Mouse (Mus musculus): Measurements from ENCODE around the gene Ogfrl1. TPM values are rescaled to one million over a fixed set of nuclear protein-coding genes. Genes with fewer than 3 reads are reported as not detected.

Gene Ogfrl1
- polyA plus RNA-seq, 1 experiment from 2014 or later: 19.1 TPM

- Histone ChIP-seq H3K4me3 (ENCODE audit: low read depth, low read length) (no peak overlapping the region), H3K9me3 (replicated peaks; ENCODE audit: control insufficient read depth, low read length) (no peaks in the 10 kb centered on the region), H3K27me3 (ENCODE audit: control insufficient read depth, insufficient read depth, low read length) (no peaks in the 10 kb centered on the region), H3K27ac (replicated peaks; ENCODE audit: low read depth, low read length) (no peak overlapping the region), H3K4me1 (ENCODE audit: control insufficient read depth, insufficient read depth, low read length) (no peaks in the 10 kb centered on the region), H3K4me2 (ENCODE audit: low read depth, low read length) (no peak overlapping the region), H3K9ac (replicated peaks; ENCODE audit: low read length) (no peak overlapping the region), H3K36me3 (replicated peaks; ENCODE audit: control insufficient read depth, insufficient read depth, low read depth, low read length) (no peaks in the 10 kb centered on the region)
- 77% methylated on average over 3 of the region's 3 CpGs for WGBS
- DNase-seq (ENCODE audit: low spot score) (no peak), ATAC-seq (replicated peaks; ENCODE audit: insufficient number of reproducible peaks, low FRiP score, low TSS enrichment, low read depth) (no peak)
These were observed 51.9 kb downstream of the Ogfrl1 start for GRCm38 (mm10) chr1:23345633-23346032.

- Histone ChIP-seq H3K36me3 (replicated peaks; ENCODE audit: control insufficient read depth, insufficient read depth, low read depth, low read length) (no peaks in the 10 kb centered on the region), H3K4me1 (ENCODE audit: control insufficient read depth, insufficient read depth, low read length) (no peaks in the 10 kb centered on the region), H3K27me3 (ENCODE audit: control insufficient read depth, insufficient read depth, low read length) (no peaks in the 10 kb centered on the region), H3K9ac (replicated peaks; ENCODE audit: low read length) (no peak overlapping the region), H3K4me3 (ENCODE audit: low read depth, low read length) (no peak overlapping the region), H3K4me2 (ENCODE audit: low read depth, low read length) (no peak overlapping the region), H3K9me3 (replicated peaks; ENCODE audit: control insufficient read depth, low read length) (no peaks in the 10 kb centered on the region), H3K27ac (replicated peaks; ENCODE audit: low read depth, low read length) (no peak overlapping the region)
- WGBS: 85% methylated on average over 4 of the region's 4 CpGs
- ATAC-seq (replicated peaks; ENCODE audit: insufficient number of reproducible peaks, low FRiP score, low TSS enrichment, low read depth) (no peak), DNase-seq (ENCODE audit: low spot score) (no peak)
These were observed 54.7 kb downstream of the Ogfrl1 start for GRCm38 (mm10) chr1:23342864-23343263.

GRCm38 (mm10) chr1:23342224-23342623 lies 55.3 kb downstream of the Ogfrl1 start:
- ATAC-seq (replicated peaks; ENCODE audit: insufficient number of reproducible peaks, low FRiP score, low TSS enrichment, low read depth) (no peak), DNase-seq (ENCODE audit: low spot score) (no peak)
- Histone ChIP-seq H3K9me3 (replicated peaks; ENCODE audit: control insufficient read depth, low read length) (no peaks in the 10 kb centered on the region), H3K27me3 (ENCODE audit: control insufficient read depth, insufficient read depth, low read length) (no peaks in the 10 kb centered on the region), H3K36me3 (replicated peaks; ENCODE audit: control insufficient read depth, insufficient read depth, low read depth, low read length) (no peaks in the 10 kb centered on the region), H3K4me1 (ENCODE audit: control insufficient read depth, insufficient read depth, low read length) (no peaks in the 10 kb centered on the region), H3K4me2 (ENCODE audit: low read depth, low read length) (no peak overlapping the region), H3K27ac (replicated peaks; ENCODE audit: low read depth, low read length) (no peak overlapping the region), H3K9ac (replicated peaks; ENCODE audit: low read length) (no peak overlapping the region), H3K4me3 (ENCODE audit: low read depth, low read length) (no peak overlapping the region)
- 82% methylated on average over 3 of the region's 3 CpGs for WGBS

GRCm38 (mm10) chr1:23335726-23336363 lies 61.7 kb downstream of the Ogfrl1 start:
- ATAC-seq (replicated peaks; ENCODE audit: insufficient number of reproducible peaks, low FRiP score, low TSS enrichment, low read depth) (no peak), DNase-seq (ENCODE audit: low spot score) (no peak)
- no peak overlapping the region for H3K4me2 ChIP-seq (ENCODE audit: low read depth, low read length)
- no peak overlapping the region for H3K27ac ChIP-seq (replicated peaks; ENCODE audit: low read depth, low read length)
- H3K4me1 ChIP-seq (ENCODE audit: control insufficient read depth, insufficient read depth, low read length): no peaks in the 10 kb centered on the region
- H3K27me3 ChIP-seq (ENCODE audit: control insufficient read depth, insufficient read depth, low read length): no peaks in the 10 kb centered on the region
- H3K36me3 ChIP-seq (replicated peaks; ENCODE audit: control insufficient read depth, insufficient read depth, low read depth, low read length): no peaks in the 10 kb centered on the region
- no peak overlapping the region for H3K4me3 ChIP-seq (ENCODE audit: low read depth, low read length)
- no peaks in the 10 kb centered on the region for H3K9me3 ChIP-seq (replicated peaks; ENCODE audit: control insufficient read depth, low read length)
- WGBS: 84% methylated on average over 13 of the region's 13 CpGs
- H3K9ac ChIP-seq (replicated peaks; ENCODE audit: low read length): no peak overlapping the region

- ATAC-seq (replicated peaks; ENCODE audit: insufficient number of reproducible peaks, low FRiP score, low TSS enrichment, low read depth): no peak
- WGBS: 97% methylated on average over 4 of the region's 4 CpGs
- Histone ChIP-seq H3K27ac (replicated peaks; ENCODE audit: low read depth, low read length) (no peak overlapping the region), H3K36me3 (replicated peaks; ENCODE audit: control insufficient read depth, insufficient read depth, low read depth, low read length) (no peaks in the 10 kb centered on the region), H3K4me2 (ENCODE audit: low read depth, low read length) (no peak overlapping the region), H3K4me3 (ENCODE audit: low read depth, low read length) (no peak overlapping the region), H3K9me3 (replicated peaks; ENCODE audit: control insufficient read depth, low read length) (no peaks in the 10 kb centered on the region), H3K9ac (replicated peaks; ENCODE audit: low read length) (no peak overlapping the region), H3K27me3 (ENCODE audit: control insufficient read depth, insufficient read depth, low read length) (no peaks in the 10 kb centered on the region), H3K4me1 (ENCODE audit: control insufficient read depth, insufficient read depth, low read length) (no peaks in the 10 kb centered on the region)
- DNase-seq (ENCODE audit: low spot score): no peak
These were observed 62.5 kb downstream of the Ogfrl1 start for GRCm38 (mm10) chr1:23335050-23335449.

GRCm38 (mm10) chr1:23332192-23332591 lies 65.4 kb downstream of the Ogfrl1 start:
- 88% methylated on average over 4 of the region's 4 CpGs for WGBS
- no peak overlapping the region for H3K4me2 ChIP-seq (ENCODE audit: low read depth, low read length)
- DNase-seq (ENCODE audit: low spot score): no peak
- H3K27me3 ChIP-seq (ENCODE audit: control insufficient read depth, insufficient read depth, low read length): no peaks in the 10 kb centered on the region
- no peak overlapping the region for H3K27ac ChIP-seq (replicated peaks; ENCODE audit: low read depth, low read length)
- no peaks in the 10 kb centered on the region for H3K9me3 ChIP-seq (replicated peaks; ENCODE audit: control insufficient read depth, low read length)
- no peak overlapping the region for H3K4me3 ChIP-seq (ENCODE audit: low read depth, low read length)
- no peak for ATAC-seq (replicated peaks; ENCODE audit: insufficient number of reproducible peaks, low FRiP score, low TSS enrichment, low read depth)
- H3K4me1 ChIP-seq (ENCODE audit: control insufficient read depth, insufficient read depth, low read length): no peaks in the 10 kb centered on the region
- H3K36me3 ChIP-seq (replicated peaks; ENCODE audit: control insufficient read depth, insufficient read depth, low read depth, low read length): no peaks in the 10 kb centered on the region
- H3K9ac ChIP-seq (replicated peaks; ENCODE audit: low read length): no peak overlapping the region

- H3K36me3 ChIP-seq (replicated peaks; ENCODE audit: control insufficient read depth, insufficient read depth, low read depth, low read length): no peaks in the 10 kb centered on the region
- no peak overlapping the region for H3K4me3 ChIP-seq (ENCODE audit: low read depth, low read length)
- no peaks in the 10 kb centered on the region for H3K27me3 ChIP-seq (ENCODE audit: control insufficient read depth, insufficient read depth, low read length)
- H3K9ac ChIP-seq (replicated peaks; ENCODE audit: low read length): no peak overlapping the region
- no peaks in the 10 kb centered on the region for H3K9me3 ChIP-seq (replicated peaks; ENCODE audit: control insufficient read depth, low read length)
- 90% methylated on average over 7 of the region's 7 CpGs for WGBS
- H3K4me2 ChIP-seq (ENCODE audit: low read depth, low read length): no peak overlapping the region
- no peak for DNase-seq (ENCODE audit: low spot score)
- no peak for ATAC-seq (replicated peaks; ENCODE audit: insufficient number of reproducible peaks, low FRiP score, low TSS enrichment, low read depth)
- no peaks in the 10 kb centered on the region for H3K4me1 ChIP-seq (ENCODE audit: control insufficient read depth, insufficient read depth, low read length)
- no peak overlapping the region for H3K27ac ChIP-seq (replicated peaks; ENCODE audit: low read depth, low read length)
These were observed 72.4 kb downstream of the Ogfrl1 start for GRCm38 (mm10) chr1:23325160-23325559.

- no peak overlapping the region for H3K27ac ChIP-seq (replicated peaks; ENCODE audit: low read depth, low read length)
- 25% methylated on average over 5 of the region's 5 CpGs for WGBS
- no peak for ATAC-seq (replicated peaks; ENCODE audit: insufficient number of reproducible peaks, low FRiP score, low TSS enrichment, low read depth)
- no peak overlapping the region for H3K4me2 ChIP-seq (ENCODE audit: low read depth, low read length)
- H3K36me3 ChIP-seq (replicated peaks; ENCODE audit: control insufficient read depth, insufficient read depth, low read depth, low read length): no peaks in the 10 kb centered on the region
- no peaks in the 10 kb centered on the region for H3K27me3 ChIP-seq (ENCODE audit: control insufficient read depth, insufficient read depth, low read length)
- no peaks in the 10 kb centered on the region for H3K4me1 ChIP-seq (ENCODE audit: control insufficient read depth, insufficient read depth, low read length)
- no peak overlapping the region for H3K4me3 ChIP-seq (ENCODE audit: low read depth, low read length)
- no peak overlapping the region for H3K9ac ChIP-seq (replicated peaks; ENCODE audit: low read length)
- H3K9me3 ChIP-seq (replicated peaks; ENCODE audit: control insufficient read depth, low read length): no peaks in the 10 kb centered on the region
- peak; percentile 77 for DNase-seq (ENCODE audit: low spot score)
These were observed 73.3 kb downstream of the Ogfrl1 start for GRCm38 (mm10) chr1:23324226-23324625.

Data from embryonic facial prominence, embryonic 11.5 days (tissue).